Mouse (Mus musculus): Measurements from ENCODE around the gene Rpa2. TPM values are rescaled to one million over a fixed set of nuclear protein-coding genes. Genes with fewer than 3 reads are reported as not detected.
"Not testable (repeated sequence)": the region's sequence is repeated elsewhere in the genome, so short reads cannot be mapped to it uniquely, and the experiment has no call there.

The Rpa2 gene
- 108 and 113 TPM in 2 replicates for polyA plus RNA-seq (2015; fragmentation: Nextera tagmentation; extraction: Ambion mirVana)

- WGBS = under 1% methylated on average over 71 of the region's 71 CpGs
Measured at GRCm38 (mm10) chr4:132767914-132768876, at the start of gene Rpa2. Gene Rpa2, plus strand, starts transcription at chr4:132768332.

GRCm38 (mm10) chr4:132728233-132728632 is 39.9 kb upstream of the Rpa2 start:
- Histone ChIP-seq H3K36me3 (peaks cover 33% of the 10 kb centered on the region), H3K27ac (no peak overlapping the region), H3K27me3 (no peaks in the 10 kb centered on the region), H3K4me1 (peaks cover 10% of the 10 kb centered on the region), H3K9ac (no peak overlapping the region), H3K4me2 (no peak overlapping the region), H3K9me3 (replicated peaks) (no peaks in the 10 kb centered on the region), H3K4me3 (replicated peaks) (no peak overlapping the region)
- WGBS = 90% methylated on average over 8 of the region's 8 CpGs
- ATAC-seq (replicated peaks; ENCODE audit: low FRiP score) = no peak

More at GRCm38 (mm10) chr4:132767914-132768876, at the start of gene Rpa2:
- Histone ChIP-seq H3K9ac (peak within 1 kb of the TSS; percentile 73), H3K4me2 (peak within 1 kb of the TSS; percentile 76), H3K27me3 (no peaks in the 10 kb centered on the region), H3K27ac (peak within 1 kb of the TSS; percentile 69), H3K4me3 (replicated peaks) (peak within 1 kb of the TSS; percentile 71), H3K9me3 (replicated peaks) (no peaks in the 10 kb centered on the region), H3K36me3 (peaks cover 33% of the 10 kb centered on the region), H3K4me1 (peaks cover 9% of the 10 kb centered on the region)
- peak; percentile 95 for ATAC-seq (replicated peaks; ENCODE audit: low FRiP score)

DNA sequence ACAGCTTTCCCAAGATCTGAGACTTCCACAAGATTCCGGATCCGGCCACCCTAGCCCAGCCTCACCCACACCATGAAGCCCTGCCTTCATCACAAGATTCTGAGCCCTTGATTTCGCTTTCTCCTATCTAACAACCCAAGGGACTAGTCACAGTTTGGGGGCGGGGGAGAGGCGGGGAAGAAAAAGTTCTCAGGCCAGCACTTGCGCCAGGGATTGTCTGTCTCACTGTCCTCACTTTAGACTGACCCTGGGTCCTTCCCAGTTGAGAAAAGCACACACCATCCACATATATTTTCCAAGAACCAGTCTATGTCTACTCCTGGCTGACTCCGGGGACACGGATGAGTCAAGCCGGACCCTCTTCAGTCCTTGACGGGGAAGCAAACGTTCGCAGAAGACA is 36.5 kb upstream of the Rpa2 start:
- Histone ChIP-seq H3K4me3 (replicated peaks) (peak overlapping the region; percentile 66), H3K4me1 (peaks cover 10% of the 10 kb centered on the region), H3K9ac (peak overlapping the region; percentile 64), H3K9me3 (replicated peaks) (no peaks in the 10 kb centered on the region), H3K36me3 (peaks cover 12% of the 10 kb centered on the region; the same call in 1 of the 2 replicates), H3K27ac (no peak overlapping the region), H3K27me3 (no peaks in the 10 kb centered on the region), H3K4me2 (peak overlapping the region; percentile 93)
- WGBS = 41% methylated on average over 12 of the region's 12 CpGs
- no peak for ATAC-seq (replicated peaks; ENCODE audit: low FRiP score)

DNA sequence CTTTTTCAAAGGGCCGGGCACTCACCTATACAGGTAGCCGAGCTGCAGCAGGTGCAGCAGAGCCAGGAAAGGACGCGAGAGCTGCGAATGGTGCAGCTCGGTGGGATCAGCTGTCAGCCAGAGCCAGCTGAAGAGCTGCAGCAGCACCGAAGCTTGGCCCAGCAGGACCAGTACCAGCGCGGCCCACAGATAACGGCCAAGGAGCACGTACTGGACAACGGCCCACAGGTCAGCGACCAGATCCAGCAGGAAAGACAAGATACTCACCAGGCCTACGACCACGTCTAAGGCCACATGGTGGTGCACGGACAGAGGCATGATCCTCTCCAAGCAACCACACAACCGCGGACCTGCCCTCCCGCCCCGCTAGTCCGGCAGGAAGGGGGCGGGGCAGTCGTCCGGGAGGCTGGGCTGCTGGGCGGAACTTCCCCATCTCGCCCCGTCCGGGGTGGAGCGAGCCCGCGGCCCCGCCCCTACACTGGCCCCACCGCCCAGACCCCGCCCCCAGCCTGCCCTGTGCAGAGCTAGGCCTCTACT is 35.9 kb upstream of the Rpa2 start, which contains the start of gene Xkr8:
Gene Xkr8 (minus strand): TSS at position 399 of the 537 bp plus-strand sequence.
- Histone ChIP-seq H3K27ac (peak within 1 kb of the TSS; percentile 37), H3K9me3 (replicated peaks) (no peaks in the 10 kb centered on the region), H3K4me1 (peaks cover 10% of the 10 kb centered on the region), H3K9ac (peak within 1 kb of the TSS; percentile 64), H3K4me2 (peak within 1 kb of the TSS; percentile 93), H3K27me3 (no peaks in the 10 kb centered on the region), H3K4me3 (replicated peaks) (peak within 1 kb of the TSS; percentile 66), H3K36me3 (peaks cover 6% of the 10 kb centered on the region; the same call in 1 of the 2 replicates)
- peak; percentile 97 for ATAC-seq (replicated peaks; ENCODE audit: low FRiP score)
- WGBS = 2% methylated on average over 34 of the region's 34 CpGs

DNA sequence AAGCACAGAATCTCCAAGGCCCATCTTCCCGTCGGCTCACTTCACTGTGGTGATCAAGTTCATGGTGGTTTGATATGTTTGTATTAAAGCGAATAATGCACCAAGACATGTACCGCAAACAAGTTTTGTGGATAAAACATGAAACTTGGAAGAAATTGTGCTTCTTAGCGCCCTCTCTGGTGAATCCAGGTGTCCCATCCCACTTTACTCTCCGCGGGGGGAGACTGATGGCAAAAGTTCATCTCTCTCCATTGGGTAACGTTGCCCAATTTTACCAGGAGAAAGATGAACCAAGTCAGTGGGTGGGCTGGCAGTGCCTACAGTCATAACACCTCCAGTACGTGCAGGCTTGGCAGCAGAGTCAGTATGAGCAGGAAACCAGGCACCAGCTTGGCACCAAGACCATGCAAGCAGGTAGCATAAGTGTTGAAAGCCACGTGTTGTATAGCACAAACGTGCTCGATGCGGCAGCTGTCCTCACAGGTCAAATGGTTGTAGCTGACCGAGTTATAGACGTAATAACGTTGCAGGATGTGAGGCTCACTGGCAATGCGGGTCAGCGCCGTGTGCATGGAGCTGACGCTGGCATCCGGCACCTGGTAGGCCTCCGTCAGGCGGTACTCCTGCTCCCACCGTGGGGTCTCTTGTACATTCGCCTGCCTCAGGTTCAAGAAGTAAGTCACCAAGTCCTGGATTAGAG is 34.9 kb upstream of the Rpa2 start:
- H3K9ac ChIP-seq = no peak overlapping the region
- no peak overlapping the region for H3K4me2 ChIP-seq
- ATAC-seq (replicated peaks; ENCODE audit: low FRiP score) = no peak
- peaks cover 10% of the 10 kb centered on the region for H3K4me1 ChIP-seq
- no peaks in the 10 kb centered on the region for H3K27me3 ChIP-seq
- 0 out of 2 replicates have a peak overlapping the region, but pooled peaks have one; percentile 66 for H3K4me3 ChIP-seq (replicated peaks)
- H3K27ac ChIP-seq = 0 out of 2 replicates have a peak overlapping the region, but pooled peaks have one; percentile 14
- no peaks in the 10 kb centered on the region for H3K9me3 ChIP-seq (replicated peaks)
- 94% methylated on average over 25 of the region's 25 CpGs for WGBS
- no peaks in the 10 kb centered on the region for H3K36me3 ChIP-seq

DNA sequence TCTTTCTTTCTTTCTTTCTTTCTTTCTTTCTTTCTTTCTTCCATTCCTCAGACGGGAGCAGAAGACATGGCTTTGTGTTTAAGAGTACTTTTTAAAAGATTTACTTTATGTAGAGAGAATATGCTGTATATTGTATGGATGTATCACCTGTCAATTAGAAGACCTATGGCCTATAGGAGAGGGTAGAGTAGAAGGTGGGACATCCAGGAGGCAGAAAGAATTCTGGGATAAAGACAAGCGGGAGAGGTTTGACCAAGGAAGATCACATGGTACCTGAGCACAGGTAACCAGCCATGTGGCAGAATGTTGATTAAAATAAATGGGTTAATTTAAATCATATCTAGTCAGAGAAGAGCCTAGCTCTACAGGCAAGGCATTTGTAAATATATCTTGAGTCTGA is 33.4 kb upstream of the Rpa2 start:
- no peak overlapping the region for H3K4me2 ChIP-seq
- no peaks in the 10 kb centered on the region for H3K36me3 ChIP-seq
- H3K27me3 ChIP-seq = no peaks in the 10 kb centered on the region
- no peaks in the 10 kb centered on the region for H3K9me3 ChIP-seq (replicated peaks)
- no peak overlapping the region for H3K4me3 ChIP-seq (replicated peaks)
- no peak overlapping the region for H3K27ac ChIP-seq
- H3K9ac ChIP-seq = no peak overlapping the region
- peaks cover 10% of the 10 kb centered on the region for H3K4me1 ChIP-seq
- ATAC-seq (replicated peaks; ENCODE audit: low FRiP score) = no peak
- WGBS = 94% methylated on average over 2 of the region's 2 CpGs

DNA sequence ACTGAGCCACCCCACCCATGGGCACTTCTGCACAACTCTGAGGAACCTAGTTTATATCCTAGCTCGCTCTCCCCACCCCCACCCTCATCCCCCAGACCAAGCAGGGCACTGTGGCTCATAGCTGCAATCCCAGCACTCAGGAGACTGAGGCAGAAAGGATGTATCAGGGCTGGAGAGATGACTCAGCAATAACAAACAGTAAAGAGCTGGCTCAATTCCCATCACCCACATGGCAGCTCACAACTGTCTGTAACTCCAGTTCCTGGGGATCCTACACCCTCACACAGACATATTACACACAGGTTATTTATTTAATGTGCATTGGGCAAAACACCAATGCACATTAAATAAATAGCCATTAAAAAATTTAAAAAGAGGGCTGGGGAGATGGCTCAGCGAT is 32.7 kb upstream of the Rpa2 start:
- no peak overlapping the region for H3K27ac ChIP-seq
- no peaks in the 10 kb centered on the region for H3K9me3 ChIP-seq (replicated peaks)
- ATAC-seq (replicated peaks; ENCODE audit: low FRiP score) = no peak
- H3K4me2 ChIP-seq = no peak overlapping the region
- peaks cover 10% of the 10 kb centered on the region for H3K4me1 ChIP-seq
- WGBS = 88% methylated on average over 2 of the region's 2 CpGs
- no peak overlapping the region for H3K9ac ChIP-seq
- no peak overlapping the region for H3K4me3 ChIP-seq (replicated peaks)
- no peaks in the 10 kb centered on the region for H3K27me3 ChIP-seq
- H3K36me3 ChIP-seq = no peaks in the 10 kb centered on the region

- Histone ChIP-seq H3K27ac (no peak overlapping the region), H3K9ac (no peak overlapping the region), H3K4me1 (peaks cover 10% of the 10 kb centered on the region), H3K36me3 (no peaks in the 10 kb centered on the region), H3K4me2 (no peak overlapping the region), H3K4me3 (replicated peaks) (no peak overlapping the region), H3K27me3 (no peaks in the 10 kb centered on the region), H3K9me3 (replicated peaks) (no peaks in the 10 kb centered on the region)
- ATAC-seq (replicated peaks; ENCODE audit: low FRiP score) = no peak
- WGBS = 54% methylated on average over 3 of the region's 3 CpGs
Measured at GRCm38 (mm10) chr4:132735894-132736293, 32.2 kb upstream of the Rpa2 start.

DNA sequence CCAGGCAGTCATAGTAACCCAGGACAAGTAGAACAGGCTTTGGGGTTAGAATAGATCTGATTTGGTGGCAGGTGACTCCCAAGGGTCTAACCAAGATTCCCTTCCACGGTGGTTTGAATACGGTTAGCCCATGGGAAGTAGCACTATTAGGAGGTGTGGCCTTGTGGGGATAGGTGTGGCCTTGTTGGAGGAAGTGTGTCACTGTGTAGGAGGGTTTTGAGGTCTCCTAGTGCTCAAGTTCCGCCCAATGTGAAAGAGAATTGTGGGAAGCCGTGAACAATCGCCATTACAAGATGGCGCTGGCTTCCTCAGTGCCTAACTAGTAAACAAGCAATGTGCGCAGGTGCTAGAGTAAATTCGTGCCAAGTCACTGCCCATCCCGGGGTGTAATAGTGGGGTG is 31.0 kb upstream of the Rpa2 start:
- WGBS = 89% methylated on average over 9 of the region's 9 CpGs
- H3K4me1 ChIP-seq; H3K36me3 ChIP-seq; H3K9ac ChIP-seq; H3K4me3 ChIP-seq (replicated peaks); ATAC-seq (replicated peaks; ENCODE audit: low FRiP score); H3K27ac ChIP-seq; H3K4me2 ChIP-seq; H3K27me3 ChIP-seq; H3K9me3 ChIP-seq (replicated peaks): not testable (repeated sequence)

DNA sequence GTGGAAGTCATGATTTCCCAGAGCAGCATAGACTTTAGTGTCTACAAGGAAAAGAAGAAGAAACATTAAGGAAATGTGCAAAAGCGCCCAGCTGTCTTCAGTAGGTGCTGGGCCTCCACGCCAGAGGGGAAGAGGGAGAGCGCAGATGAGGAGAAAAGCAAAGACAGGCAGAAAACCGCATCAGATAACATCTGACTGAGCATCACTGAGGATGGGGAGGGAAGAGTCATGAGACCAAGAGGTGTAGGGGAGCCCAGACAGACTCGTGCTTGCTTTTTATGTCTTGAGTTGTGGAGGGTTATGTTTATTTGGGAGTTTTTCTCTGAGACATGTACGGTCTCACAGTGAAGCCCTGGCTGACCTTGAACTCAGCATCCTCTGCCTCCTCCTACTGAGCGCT is 26.6 kb upstream of the Rpa2 start:
- ATAC-seq (replicated peaks; ENCODE audit: low FRiP score) = no peak
- 93% methylated on average over 7 of the region's 7 CpGs for WGBS
- no peaks in the 10 kb centered on the region for H3K36me3 ChIP-seq

DNA sequence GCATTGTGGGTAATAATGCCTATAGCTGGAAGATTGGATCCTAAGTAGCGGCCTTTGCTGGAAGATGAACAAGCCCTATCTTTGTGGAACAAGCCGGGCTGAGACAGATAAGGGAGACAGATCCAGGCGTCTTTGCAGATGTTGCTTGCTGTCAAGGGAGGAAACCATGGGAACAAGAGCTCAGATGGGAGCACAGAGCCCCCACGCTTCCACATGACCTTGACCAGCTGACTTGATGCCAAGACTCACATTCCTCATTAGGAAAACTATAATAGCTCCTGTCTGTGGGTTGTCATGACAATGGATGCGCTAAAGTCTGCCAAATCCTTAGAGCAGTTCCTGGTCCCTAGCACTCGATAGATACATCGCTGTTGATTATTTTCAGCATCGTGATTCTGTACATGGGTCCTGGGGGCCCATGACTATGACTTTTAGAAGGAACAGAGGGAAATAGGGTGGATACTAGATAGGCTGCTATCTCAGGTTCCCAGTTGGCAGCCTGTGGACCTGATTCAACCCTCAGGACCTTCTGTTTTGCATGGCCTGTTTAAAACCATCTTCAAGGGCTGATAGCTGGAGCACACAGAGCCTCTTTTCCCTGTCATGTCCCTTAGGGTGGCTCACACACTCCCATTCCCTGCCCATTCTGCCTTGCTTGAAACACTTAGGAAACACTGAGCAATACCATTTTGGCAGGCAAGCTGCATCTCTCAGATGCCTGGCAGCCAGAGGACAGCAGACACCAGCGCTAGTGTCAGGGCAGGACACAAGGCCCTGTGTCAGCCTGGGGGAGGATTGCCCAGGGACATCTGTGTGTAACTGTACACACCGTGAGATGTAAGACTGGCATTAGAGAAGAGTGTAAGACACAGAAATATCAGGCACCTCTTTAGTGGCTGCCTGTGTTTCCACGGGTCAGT is 23.9 kb upstream of the Rpa2 start:
- H3K36me3 ChIP-seq = no peaks in the 10 kb centered on the region
- H3K4me2 ChIP-seq = no peak overlapping the region
- H3K27me3 ChIP-seq = no peaks in the 10 kb centered on the region
- H3K9ac ChIP-seq = no peak overlapping the region
- H3K4me1 ChIP-seq = peaks cover 9% of the 10 kb centered on the region; the same call in 1 of the 2 replicates
- no peak overlapping the region for H3K27ac ChIP-seq
- no peaks in the 10 kb centered on the region for H3K9me3 ChIP-seq (replicated peaks)
- no peak for ATAC-seq (replicated peaks; ENCODE audit: low FRiP score)
- 64% methylated on average over 11 of the region's 11 CpGs for WGBS
- no peak overlapping the region for H3K4me3 ChIP-seq (replicated peaks)

More for the DNA sequence above, 26.6 kb upstream of the Rpa2 start:
- Histone ChIP-seq H3K4me2 (no peak overlapping the region), H3K4me1 (peaks cover 9% of the 10 kb centered on the region; the same call in 1 of the 2 replicates), H3K27ac (no peak overlapping the region), H3K9ac (no peak overlapping the region), H3K9me3 (replicated peaks) (no peaks in the 10 kb centered on the region), H3K27me3 (no peaks in the 10 kb centered on the region), H3K4me3 (replicated peaks) (no peak overlapping the region)

Data from kidney, embryonic 15.5 days (tissue).